Mouse (Mus musculus): ENCODE results near the gene Trp53rka.

GRCm38 (mm10) chr2:165497706-165498275 is 4.7 kb upstream of the Trp53rka start:
- TF ChIP-seq CTCF (IDR thresholded peaks at IDR 0.05; ENCODE audit: control insufficient read depth, insufficient read depth, insufficient read length), result no peak
- no peak for TF ChIP-seq MAX (IDR thresholded peaks at IDR 0.05)
- no peak for TF ChIP-seq USF1 (IDR thresholded peaks at IDR 0.05; ENCODE audit: low read depth)
- TF ChIP-seq CEBPB (IDR thresholded peaks at IDR 0.05; ENCODE audit: low read depth), result no peak
- TF ChIP-seq MYOG (IDR thresholded peaks at IDR 0.05; ENCODE audit: control insufficient read depth, extremely low read depth, insufficient read length), result no peak
- TF ChIP-seq MYOD1 (IDR thresholded peaks at IDR 0.05; ENCODE audit: control insufficient read depth, insufficient read length, low read depth), result no peak

Data from C2C12 (cell line).